Mouse (Mus musculus): Measurements from ENCODE around the gene Ralgapa2.

- no peak for TF ChIP-seq CTCF (IDR thresholded peaks at IDR 0.05; ENCODE audit: control insufficient read depth, insufficient read depth, insufficient read length)
- TF ChIP-seq CEBPB (IDR thresholded peaks at IDR 0.05; ENCODE audit: low read depth), result no peak
- TF ChIP-seq MAX (IDR thresholded peaks at IDR 0.05), result no peak
These were observed 149.2 kb downstream of the Ralgapa2 start for GRCm38 (mm10) chr2:146362932-146363331.
